Mouse (Mus musculus) kidney, adult 2 months (tissue): ENCODE measurements at regions not wholly inside any gene's neighbourhood (a gene's known extent, or its start where the extent isn't known, plus 50 kb on each side); places are given as distances from the start of the nearest gene placed in this dataset.

Experiments used
- DNase-seq: peaks from one replicate; pipeline ENCODE4 v3.0.0; 2021
- H3K27ac ChIP-seq: fragments of 200-500 bp; 2 replicates; pipeline ENCODE4 v1.5.1; 2012; ENCODE audit warnings: low read depth, low read length, control low read depth, inconsistent platforms; ENCODE audit not compliant: insufficient read depth
- H3K27me3 ChIP-seq: fragments of 200-500 bp; replicated peaks from 2 replicates; pipeline ENCODE4 v1.6.1; 2012; ENCODE audit warnings: mild to moderate bottlenecking, moderate library complexity, low read length, inconsistent platforms; ENCODE audit not compliant: control insufficient read depth, insufficient read depth
- H3K36me3 ChIP-seq: fragments of 200-500 bp; 2 replicates; pipeline ENCODE4 v1.6.1; 2012; ENCODE audit warnings: mild to moderate bottlenecking, moderate library complexity, low read length, inconsistent platforms; ENCODE audit not compliant: control insufficient read depth, insufficient read depth
- H3K4me1 ChIP-seq: fragments of 200-500 bp; 2 replicates; pipeline ENCODE4 v1.6.1; 2011; ENCODE audit warnings: low read length; ENCODE audit not compliant: control insufficient read depth, insufficient read depth
- H3K4me3 ChIP-seq: fragments of 200-500 bp; 2 replicates; pipeline ENCODE4 v1.5.1; 2011; ENCODE audit warnings: mild to moderate bottlenecking, low read depth, low read length, control low read depth; ENCODE audit not compliant: insufficient read depth
- CTCF ChIP-seq: fragments of 200-500 bp; conservative IDR thresholded peaks from 2 replicates; pipeline ENCODE4 v1.5.1; 2011; ENCODE audit warnings: low read depth, mild to moderate bottlenecking, control low read depth, low read length, moderate library complexity, mixed read lengths; ENCODE audit not compliant: insufficient read depth, insufficient read length
- POLR2A ChIP-seq: fragments of 200-500 bp; IDR thresholded peaks from one replicate; pipeline ENCODE4 v1.6.1; 2011; ENCODE audit warnings: low read depth, low read length, control low read depth
- WGBS: fragments of 180-500 bp; shearing (Covaris S2); methylation state at CpG from one replicate; pipeline ENCODE4 v1.1.7; 2018; 5-methylcytosine and 5-hydroxymethylcytosine counted together

DNA sequence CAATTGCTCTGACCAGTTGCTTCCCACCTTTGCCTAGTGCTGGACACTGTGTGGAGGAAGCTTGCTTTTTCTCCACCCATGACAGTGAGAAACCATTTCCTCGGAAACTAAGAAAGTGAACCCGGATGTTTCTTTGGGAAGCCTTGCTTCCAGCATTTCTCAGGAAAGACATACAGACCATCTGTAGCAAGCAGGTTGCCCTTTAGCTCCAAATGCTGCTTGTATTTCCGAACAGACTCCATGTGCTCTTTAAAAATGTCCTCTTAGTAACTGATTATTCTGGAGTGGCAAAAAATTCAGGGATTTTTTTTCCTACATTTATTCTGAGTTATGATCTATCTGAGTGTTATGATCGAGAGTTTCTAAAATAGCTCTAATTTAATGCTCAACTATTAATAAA lies 577.9 kb upstream of the Nrsn1 start:
- Histone ChIP-seq H3K4me3 (no peak overlapping the region), H3K27ac (no peak overlapping the region), H3K4me1 (no peaks in the 10 kb centered on the region), H3K27me3 (no peaks in the 10 kb centered on the region), H3K36me3 (no peaks in the 10 kb centered on the region)
- no peak for DNase-seq
- 67% methylated on average over 4 of the region's 4 CpGs for WGBS
- TF ChIP-seq POLR2A = no peak
- TF ChIP-seq CTCF = no peak

DNA sequence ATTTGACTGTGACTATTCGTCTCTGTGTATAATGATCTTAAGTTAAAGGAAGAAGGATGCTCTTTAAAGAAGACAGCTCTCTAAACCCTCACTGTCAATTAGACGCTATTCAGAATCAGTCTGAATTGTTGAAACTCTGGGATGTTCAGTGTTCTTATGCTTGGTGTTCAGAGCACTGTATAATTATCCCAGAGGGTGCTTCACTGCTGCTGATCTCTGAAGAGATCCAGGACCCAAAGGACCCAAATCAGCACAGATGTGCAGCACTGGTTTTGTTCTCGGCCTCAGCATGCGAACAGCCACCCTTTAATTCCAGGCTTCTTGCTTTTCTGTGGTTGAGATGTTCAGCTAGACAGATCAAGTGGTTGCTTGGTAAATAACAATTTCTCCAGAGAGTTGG lies 567.9 kb upstream of the Nrsn1 start:
- WGBS = 87% methylated on average over 4 of the region's 4 CpGs

DNA sequence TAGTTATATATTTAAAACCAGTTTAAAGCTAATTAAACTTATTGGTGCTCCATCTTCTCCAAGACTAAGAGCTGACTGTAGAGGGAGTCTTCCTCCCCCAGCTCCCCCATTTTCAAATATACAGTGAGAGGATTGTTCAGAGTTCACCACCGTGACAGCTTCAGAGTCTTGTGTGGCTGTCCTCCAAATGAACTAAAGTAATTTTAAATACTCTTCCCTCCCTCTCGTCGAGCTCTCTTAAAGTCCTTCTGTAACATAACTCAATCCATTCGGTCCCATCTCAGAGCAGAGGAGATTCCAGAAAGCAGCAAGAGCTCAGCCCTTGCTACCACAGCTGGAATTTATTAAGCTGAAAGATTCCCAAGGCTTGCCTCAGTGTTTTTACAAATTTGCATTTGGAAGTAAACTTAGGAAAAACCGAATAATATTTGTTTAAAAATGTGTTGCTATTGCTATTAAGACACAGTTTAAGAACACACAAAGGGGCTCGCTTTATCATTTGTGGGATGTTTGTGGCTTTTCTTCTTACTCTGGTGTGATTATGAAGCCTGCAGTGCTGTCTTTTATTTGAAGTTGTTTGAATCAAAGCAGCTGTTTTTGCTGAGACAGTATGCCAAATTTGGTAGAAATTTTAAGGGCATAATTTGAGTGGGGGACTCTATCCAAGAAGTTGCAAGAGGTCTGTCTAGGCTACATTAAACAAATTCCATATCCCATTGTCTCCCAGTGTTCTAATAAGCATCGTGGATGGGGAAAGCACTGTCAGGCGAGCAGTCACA lies 559.0 kb upstream of the Nrsn1 start:
- no peak for TF ChIP-seq CTCF
- no peak for TF ChIP-seq POLR2A
- WGBS = 48% methylated on average over 8 of the region's 8 CpGs
- no peaks in the 10 kb centered on the region for H3K36me3 ChIP-seq
- H3K27me3 ChIP-seq = no peaks in the 10 kb centered on the region
- no peak overlapping the region for H3K4me3 ChIP-seq
- H3K4me1 ChIP-seq = no peaks in the 10 kb centered on the region
- DNase-seq = no peak
- no peak overlapping the region for H3K27ac ChIP-seq

More for the DNA sequence above, 567.9 kb upstream of the Nrsn1 start:
- Histone ChIP-seq H3K4me1 (no peaks in the 10 kb centered on the region), H3K27me3 (no peaks in the 10 kb centered on the region), H3K4me3 (no peak overlapping the region), H3K36me3 (no peaks in the 10 kb centered on the region), H3K27ac (no peak overlapping the region)
- TF ChIP-seq CTCF (no peak), POLR2A (no peak)
- no peak for DNase-seq

DNA sequence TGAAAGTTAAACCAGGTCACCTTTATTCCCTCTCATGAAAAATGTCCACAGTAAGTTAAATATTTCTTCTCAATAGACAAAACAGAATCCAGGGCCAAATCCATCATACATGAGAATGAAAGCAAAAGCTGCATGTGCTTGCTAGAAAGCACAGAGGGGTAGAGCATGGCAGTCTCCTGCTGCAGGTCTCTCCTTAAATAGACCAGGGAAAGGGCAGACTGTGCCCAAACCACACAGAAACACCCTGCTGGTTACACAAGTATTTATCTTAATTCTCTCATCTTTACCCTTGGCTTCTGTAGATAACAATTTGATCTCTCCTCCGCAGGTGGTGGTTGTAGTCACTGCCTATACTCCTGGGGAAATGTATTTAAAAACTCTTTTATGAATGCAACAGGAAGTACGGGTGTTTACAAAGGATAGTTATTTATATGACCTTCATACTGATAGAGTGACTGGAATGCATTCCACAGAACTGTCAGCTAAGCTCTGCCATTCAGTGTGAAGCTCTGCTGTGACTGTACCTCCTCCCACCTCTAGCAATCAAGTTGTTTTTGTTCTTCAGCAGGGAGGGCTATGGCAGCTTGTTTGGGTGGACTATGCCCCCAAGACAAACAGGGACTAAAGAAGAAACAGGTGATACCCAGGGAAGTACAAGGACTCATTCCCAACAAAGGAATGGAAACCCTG lies 538.4 kb upstream of the Nrsn1 start:
- H3K27me3 ChIP-seq = no peaks in the 10 kb centered on the region
- no peak for DNase-seq
- H3K27ac ChIP-seq = no peak overlapping the region
- no peaks in the 10 kb centered on the region for H3K4me1 ChIP-seq
- H3K4me3 ChIP-seq = no peak overlapping the region
- TF ChIP-seq POLR2A (no peak), CTCF (no peak)
- 56% methylated on average over 2 of the region's 2 CpGs for WGBS
- H3K36me3 ChIP-seq = no peaks in the 10 kb centered on the region

DNA sequence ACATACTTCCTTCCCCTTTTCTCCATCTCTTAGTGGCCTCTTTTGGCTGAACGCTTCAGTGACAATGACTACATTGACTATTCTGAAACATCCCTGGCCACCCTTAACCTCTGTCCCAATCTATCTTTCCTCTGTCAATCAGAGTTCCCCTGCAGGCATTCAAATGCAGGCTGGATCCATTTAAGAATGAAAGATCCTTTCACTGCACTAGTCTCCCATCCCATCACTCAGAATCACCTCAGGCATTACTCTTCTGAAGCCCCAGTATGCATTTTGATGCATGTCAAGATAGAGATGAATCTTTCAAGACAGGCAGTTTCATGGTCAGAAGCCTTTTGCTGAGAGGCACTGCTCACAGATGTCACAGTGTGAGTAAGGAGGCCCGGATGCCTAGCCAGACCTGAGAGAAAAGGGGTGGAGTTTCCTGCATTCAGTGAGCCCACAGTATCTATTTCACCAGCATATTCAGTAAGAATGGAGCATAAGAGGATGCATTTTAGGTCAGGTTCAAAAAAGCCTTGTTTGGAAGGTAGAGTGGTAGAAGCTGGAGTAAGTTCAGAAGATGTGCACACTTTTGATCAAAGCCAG lies 523.0 kb upstream of the Nrsn1 start:
- TF ChIP-seq POLR2A = no peak
- no peak for TF ChIP-seq CTCF
- H3K27me3 ChIP-seq = no peaks in the 10 kb centered on the region
- H3K27ac ChIP-seq = no peak overlapping the region
- H3K4me1 ChIP-seq = no peaks in the 10 kb centered on the region
- WGBS = 55% methylated on average over 2 of the region's 2 CpGs
- H3K4me3 ChIP-seq = no peak overlapping the region
- H3K36me3 ChIP-seq = no peaks in the 10 kb centered on the region
- DNase-seq = no peak

DNA sequence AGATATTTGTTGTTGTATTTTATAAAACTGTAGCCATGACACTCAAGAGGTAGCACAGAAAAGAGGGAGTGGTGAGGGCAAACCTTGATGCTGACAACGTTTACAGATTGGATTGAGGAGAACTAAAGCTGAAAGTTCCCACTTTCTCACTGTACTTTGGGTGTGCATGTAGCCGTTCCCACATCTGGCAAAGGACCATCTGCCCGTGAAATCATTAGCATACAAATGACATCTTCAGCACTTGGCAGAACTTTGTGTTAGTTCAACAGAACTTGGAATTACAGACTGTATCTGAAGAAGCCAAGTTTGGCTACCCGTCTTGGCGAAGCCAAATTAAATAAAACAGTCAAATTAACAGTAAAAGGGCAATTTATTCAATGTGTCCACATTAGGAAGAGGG lies 510.9 kb upstream of the Nrsn1 start:
- Histone ChIP-seq H3K27me3 (no peaks in the 10 kb centered on the region), H3K4me1 (no peaks in the 10 kb centered on the region), H3K4me3 (no peak overlapping the region), H3K27ac (no peak overlapping the region), H3K36me3 (no peaks in the 10 kb centered on the region)
- peak; percentile 55 for DNase-seq
- no peak for TF ChIP-seq CTCF
- TF ChIP-seq POLR2A = no peak
- 44% methylated on average over 5 of the region's 5 CpGs for WGBS

DNA sequence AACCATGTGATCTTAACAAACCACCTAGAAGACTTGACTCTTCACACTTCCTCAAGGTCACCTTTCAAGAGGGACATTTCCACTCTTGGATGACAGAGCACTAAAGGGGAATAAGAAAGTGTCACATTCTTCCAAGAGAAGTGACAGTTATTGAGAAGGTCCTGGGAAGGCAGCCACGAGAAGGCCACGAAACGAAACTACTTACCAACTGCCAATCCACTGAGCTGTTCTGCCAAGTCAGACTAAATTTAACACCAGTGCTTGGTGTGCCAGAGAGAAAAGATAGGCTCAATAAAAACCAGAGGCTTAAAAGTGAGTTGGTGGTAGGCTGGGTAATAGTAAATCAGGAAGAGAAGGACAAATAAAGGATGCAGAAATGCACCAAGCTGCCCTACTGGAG lies 507.4 kb upstream of the Nrsn1 start:
- Histone ChIP-seq H3K4me3 (no peak overlapping the region), H3K4me1 (no peaks in the 10 kb centered on the region), H3K27me3 (no peaks in the 10 kb centered on the region), H3K36me3 (no peaks in the 10 kb centered on the region), H3K27ac (no peak overlapping the region)
- TF ChIP-seq CTCF (no peak), POLR2A (no peak)
- 71% methylated on average over 3 of the region's 3 CpGs for WGBS
- DNase-seq = no peak
